Mouse (Mus musculus): ENCODE results near the gene Pak3.
"Not testable (repeated sequence)": the region's sequence is repeated elsewhere in the genome, so short reads cannot be mapped to it uniquely, and the experiment has no call there.

- TF ChIP-seq CTCF (IDR thresholded peaks at IDR 0.05; ENCODE audit: control insufficient read depth, insufficient read depth, insufficient replicate concordance, low read depth, low read length); POLR2A (IDR thresholded peaks at IDR 0.05; ENCODE audit: control insufficient read depth, low read depth, low read length): not testable (repeated sequence)
Observed at GRCm38 (mm10) chrX:143519454-143519853, 1.1 kb downstream of the Pak3 start.

Measured in testis, adult 2 months (tissue).